Mouse (Mus musculus) cerebellum, postnatal 14 days (tissue): Measurements from ENCODE around the gene Gpr68.

Source experiments
- DNase-seq, 2 experiments: peaks; one replicate each; pipeline ENCODE4 v3.0.0; 2021; ENCODE audit warnings: mixed read lengths in 2 of 2

The Gpr68 gene

GRCm38 (mm10) chr12:100868049-100868622, 39.9 kb downstream of the Gpr68 start:
- DNase-seq: peak in 1 of 2 experiments; percentile 27

- peak; percentile 90 to 97 for DNase-seq
Observed at GRCm38 (mm10) chr12:100867097-100867496, 40.9 kb downstream of the Gpr68 start.

- DNase-seq: no peak
Observed at GRCm38 (mm10) chr12:100865509-100866078, 42.4 kb downstream of the Gpr68 start.

- peak in 1 of 2 experiments; percentile 33 for DNase-seq
Observed at GRCm38 (mm10) chr12:100865072-100865471, 42.9 kb downstream of the Gpr68 start.

- no peak for DNase-seq
Observed at GRCm38 (mm10) chr12:100862856-100863446, 45.0 kb downstream of the Gpr68 start.

GRCm38 (mm10) chr12:100862272-100862671, 45.7 kb downstream of the Gpr68 start:
- DNase-seq: no peak

GRCm38 (mm10) chr12:100857791-100858190, 50.2 kb downstream of the Gpr68 start:
- DNase-seq: peak; percentile 66 to 69

GRCm38 (mm10) chr12:100856337-100856736, 51.7 kb downstream of the Gpr68 start:
- DNase-seq: no peak

GRCm38 (mm10) chr12:100852370-100852769, 55.6 kb downstream of the Gpr68 start:
- no peak for DNase-seq

- DNase-seq: peak; percentile 67 to 78
Observed at GRCm38 (mm10) chr12:100849421-100850138, 58.4 kb downstream of the Gpr68 start.

GRCm38 (mm10) chr12:100847437-100848080, 60.4 kb downstream of the Gpr68 start:
- DNase-seq: no peak

- DNase-seq: no peak
Observed at GRCm38 (mm10) chr12:100846566-100846965, 61.4 kb downstream of the Gpr68 start.

- DNase-seq: no peak
Observed at GRCm38 (mm10) chr12:100845829-100846228, 62.2 kb downstream of the Gpr68 start.

- DNase-seq: no peak
Observed at GRCm38 (mm10) chr12:100844546-100844945, 63.5 kb downstream of the Gpr68 start.

- no peak for DNase-seq
Observed at GRCm38 (mm10) chr12:100843171-100843570, 64.8 kb downstream of the Gpr68 start.

- peak; percentile 93 to 95 for DNase-seq
Observed at GRCm38 (mm10) chr12:100841211-100841792, 66.7 kb downstream of the Gpr68 start.

- peak; percentile 38 to 43 for DNase-seq
Observed at GRCm38 (mm10) chr12:100839926-100840325, 68.1 kb downstream of the Gpr68 start.

GRCm38 (mm10) chr12:100839079-100839600, 68.9 kb downstream of the Gpr68 start:
- no peak for DNase-seq

GRCm38 (mm10) chr12:100837208-100837607, 70.8 kb downstream of the Gpr68 start:
- DNase-seq: no peak

GRCm38 (mm10) chr12:100831629-100832325, 76.2 kb downstream of the Gpr68 start:
- DNase-seq: no peak

GRCm38 (mm10) chr12:100831021-100831420, 77.0 kb downstream of the Gpr68 start:
- DNase-seq: no peak
